ENCODE assay signal across 8 mouse cellular contexts in the genomic region with DNA sequence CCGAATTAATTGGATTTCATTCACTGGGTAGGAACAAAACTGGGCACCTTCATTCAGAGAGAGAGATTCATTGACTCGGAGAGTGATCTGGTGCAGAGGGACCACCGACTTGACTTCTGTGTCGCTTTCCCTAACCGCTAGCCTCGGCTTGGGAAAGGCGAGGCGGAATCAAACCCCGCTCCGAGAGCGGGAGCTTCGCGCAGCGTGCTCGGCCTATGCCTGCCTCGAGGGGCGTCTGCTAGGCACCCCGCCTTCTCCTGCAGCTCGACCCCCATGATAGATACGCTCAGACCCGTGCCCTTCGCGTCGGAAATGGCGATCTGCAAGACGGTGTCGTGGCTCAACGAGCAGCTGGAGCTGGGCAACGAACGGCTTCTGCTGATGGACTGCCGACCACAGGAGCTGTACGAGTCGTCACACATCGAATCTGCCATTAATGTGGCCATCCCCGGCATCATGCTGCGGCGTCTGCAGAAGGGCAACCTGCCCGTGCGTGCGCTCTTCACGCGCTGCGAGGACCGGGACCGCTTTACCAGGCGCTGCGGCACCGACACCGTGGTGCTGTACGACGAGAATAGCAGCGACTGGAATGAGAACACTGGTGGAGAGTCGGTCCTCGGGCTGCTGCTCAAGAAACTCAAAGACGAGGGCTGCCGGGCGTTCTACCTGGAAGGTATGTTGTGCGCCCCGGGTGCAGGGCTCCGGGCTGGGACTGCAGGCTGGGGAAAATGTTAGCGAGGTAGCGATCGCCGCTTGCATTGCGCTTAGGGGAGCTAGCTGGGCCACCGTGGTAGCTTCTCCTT. TPM values are rescaled to one million over a fixed set of nuclear protein-coding genes. Genes with fewer than 3 reads are reported as not detected.
DNase-seq lines count a peak whose midpoint lies in the region; ATAC-seq and TF ChIP-seq lines count a peak whose summit lies in the region.

No protein-coding gene starts in this region.

- H3K27ac ChIP-seq in neural tube, embryonic 11.5 days (ENCODE audit: low read depth, low read length) = peak overlapping the region; percentile 80
- peak overlapping the region; percentile 84 for H3K27ac ChIP-seq in bone marrow macrophage, adult 2 months (ENCODE audit: insufficient read depth, low read depth, low read length)
- H3K27ac ChIP-seq in forebrain, postnatal 0 days (ENCODE audit: low read depth, low read length) = peak overlapping the region; percentile 95
- peak overlapping the region; percentile 97 for H3K27ac ChIP-seq in liver, postnatal 0 days (ENCODE audit: low read depth)
- peak overlapping the region; percentile 86 for H3K27ac ChIP-seq in olfactory bulb, adult 2 months (ENCODE audit: insufficient read depth, low read depth, low read length)

- H3K9me3 ChIP-seq in neural tube, embryonic 11.5 days (ENCODE audit: control insufficient read depth, low read length) = no peaks in the 10 kb centered on the region
- no peaks in the 10 kb centered on the region for H3K9me3 ChIP-seq in forebrain, postnatal 0 days (ENCODE audit: low read length)
- H3K9me3 ChIP-seq in liver, postnatal 0 days (ENCODE audit: low read length) = no peaks in the 10 kb centered on the region

- TF ChIP-seq POLR2A in bone marrow macrophage, adult 2 months (IDR thresholded peaks at IDR 0.05; ENCODE audit: borderline replicate concordance, low read depth, low read length) = no peak
- no peak; the same call in 1 of the 2 replicates for TF ChIP-seq POLR2A in olfactory bulb, adult 2 months (IDR thresholded peaks at IDR 0.05; ENCODE audit: insufficient read depth, low read depth, low read length)

- peak; percentile 73 for DNase-seq in neural tube, embryonic 11.5 days (ENCODE audit: low spot score)
- no peak for DNase-seq in neural tube, embryonic 10.5 days (ENCODE audit: extremely low spot score, low spot score)
- DNase-seq in forebrain, postnatal 0 days = peak; percentile 77
- DNase-seq in kidney, adult 9 months = peak; percentile 52
- peak; percentile 42 for DNase-seq in liver, postnatal 0 days
- DNase-seq in retina, embryonic 14.5 days (ENCODE audit: low spot score) = no peak

- ATAC-seq in neural tube, embryonic 11.5 days (ENCODE audit: insufficient read depth, low FRiP score, low TSS enrichment) = peak; percentile 22
- peak; percentile 51 for ATAC-seq in forebrain, postnatal 0 days
- peak; percentile 7; the same call in 1 of the 2 replicates for ATAC-seq in liver, postnatal 0 days

- H3K4me1 ChIP-seq in neural tube, embryonic 11.5 days (ENCODE audit: control insufficient read depth, insufficient read depth, low read length) = peaks cover 32% of the 10 kb centered on the region
- H3K4me1 ChIP-seq in bone marrow macrophage, adult 2 months (ENCODE audit: control insufficient read depth, insufficient read depth, low read length) = peaks cover 19% of the 10 kb centered on the region
- H3K4me1 ChIP-seq in forebrain, postnatal 0 days (ENCODE audit: insufficient read depth) = 0 out of 2 replicates have a peak, but pooled peaks cover 6% of the 10 kb centered on the region
- peaks cover 19% of the 10 kb centered on the region for H3K4me1 ChIP-seq in liver, postnatal 0 days (ENCODE audit: insufficient read depth)
- H3K4me1 ChIP-seq in olfactory bulb, adult 2 months (ENCODE audit: control insufficient read depth, insufficient read depth, low read length) = peaks cover 23% of the 10 kb centered on the region

- H3K36me3 ChIP-seq in neural tube, embryonic 11.5 days (ENCODE audit: control insufficient read depth, insufficient read depth, low read length) = no peaks in the 10 kb centered on the region
- no peaks in the 10 kb centered on the region; the same call in 1 of the 2 replicates for H3K36me3 ChIP-seq in forebrain, postnatal 0 days (ENCODE audit: insufficient read depth)
- 0 out of 2 replicates have a peak, but pooled peaks cover 4% of the 10 kb centered on the region for H3K36me3 ChIP-seq in liver, postnatal 0 days (replicated peaks; ENCODE audit: insufficient read depth, low read length)

- peak overlapping the region; percentile 93 for H3K4me2 ChIP-seq in neural tube, embryonic 11.5 days (ENCODE audit: low read depth)
- peak overlapping the region; percentile 83 for H3K4me2 ChIP-seq in forebrain, postnatal 0 days (ENCODE audit: low read depth)
- peak overlapping the region; percentile 80 for H3K4me2 ChIP-seq in liver, postnatal 0 days (ENCODE audit: low read depth, low read length)

- peak overlapping the region; percentile 69 for H3K9ac ChIP-seq in neural tube, embryonic 11.5 days (ENCODE audit: low read length)
- H3K9ac ChIP-seq in forebrain, postnatal 0 days = peak overlapping the region; percentile 91
- H3K9ac ChIP-seq in liver, postnatal 0 days (replicated peaks) = peak overlapping the region; percentile 86

- H3K4me3 ChIP-seq in neural tube, embryonic 11.5 days (ENCODE audit: low read depth, low read length) = peak overlapping the region; percentile 52
- peak overlapping the region; percentile 82 for H3K4me3 ChIP-seq in bone marrow macrophage, adult 2 months (ENCODE audit: insufficient read depth, low read length)
- peak overlapping the region; percentile 82 for H3K4me3 ChIP-seq in forebrain, postnatal 0 days (ENCODE audit: low read depth, low read length)
- H3K4me3 ChIP-seq in liver, postnatal 0 days (ENCODE audit: low read depth, low read length) = peak overlapping the region; percentile 78
- peak overlapping the region; percentile 68 for H3K4me3 ChIP-seq in olfactory bulb, adult 2 months (ENCODE audit: insufficient read depth, low read depth, low read length)

- WGBS in neural tube, embryonic 11.5 days = under 1% methylated on average over 66 of the region's 66 CpGs
- WGBS in forebrain, postnatal 0 days = under 1% methylated on average over 66 of the region's 66 CpGs
- WGBS in liver, postnatal 0 days (ENCODE audit: insufficient replicate concordance) = under 1% methylated on average over 66 of the region's 66 CpGs
- WGBS in olfactory bulb, adult 2 months = under 1% methylated on average over 66 of the region's 66 CpGs

- TF ChIP-seq EP300 in liver, postnatal 0 days (IDR thresholded peaks at IDR 0.05; ENCODE audit: low read depth) = no peak

- no peak for TF ChIP-seq CTCF in bone marrow macrophage, adult 2 months (IDR thresholded peaks at IDR 0.05; ENCODE audit: low read depth, low read length)
- peak; percentile 8; the same call in 1 of the 2 replicates for TF ChIP-seq CTCF in forebrain, postnatal 0 days (IDR thresholded peaks at IDR 0.05; ENCODE audit: low read depth)
- TF ChIP-seq CTCF in liver, postnatal 0 days (IDR thresholded peaks at IDR 0.05; ENCODE audit: low read depth) = no peak
- no peak for TF ChIP-seq CTCF in olfactory bulb, adult 2 months (IDR thresholded peaks at IDR 0.05; ENCODE audit: insufficient read depth, low read depth, low read length)

- 0 out of 2 replicates have a peak, but pooled peaks cover 2% of the 10 kb centered on the region for H3K27me3 ChIP-seq in neural tube, embryonic 11.5 days (ENCODE audit: control insufficient read depth, insufficient read depth, low read length)
- H3K27me3 ChIP-seq in forebrain, postnatal 0 days (ENCODE audit: insufficient read depth, low read length) = no peaks in the 10 kb centered on the region
- no peaks in the 10 kb centered on the region for H3K27me3 ChIP-seq in liver, postnatal 0 days (ENCODE audit: insufficient read depth, low read length)

RNA-seq across cellular contexts. Expression of gene Dusp6, which starts 0.6 kb away (rescaled TPM):
- 57.5 and 62.0 TPM in 2 replicates for polyA plus RNA-seq in neural tube, embryonic 11.5 days (2014; fragmentation: Nextera tagmentation; extraction: Ambion mirVana)
- polyA plus RNA-seq in bone marrow macrophage, adult 2 months (2012; ENCODE audit: insufficient read depth, insufficient read length, missing spikeins) = 36.1 and 40.0 TPM in 2 replicates
- 57.5 and 58.3 TPM in 2 replicates for total RNA-seq in forebrain, postnatal 0 days (2014; rRNA removed)
- polyA plus RNA-seq in forebrain, postnatal 0 days (2015; fragmentation: Nextera tagmentation; extraction: Ambion mirVana) = 38.7 and 43.7 TPM in 2 replicates
- polyA plus RNA-seq in liver, postnatal 0 days (2015; fragmentation: Nextera tagmentation; extraction: Ambion mirVana) = 15.4 and 16.8 TPM in 2 replicates
- polyA plus RNA-seq in olfactory bulb, adult 2 months (2012; ENCODE audit: insufficient read depth, insufficient read length, low replicate concordance, missing spikeins) = not detected in 2 replicates

Comparison
In these comparisons a context has a peak if more than half of its experiments do, and no peak if none do; other contexts are left out.
1. DNase-seq: peak in neural tube, embryonic 11.5 days (single experiment), forebrain, postnatal 0 days (single experiment), kidney, adult 9 months (single experiment) and liver, postnatal 0 days (single experiment); none in neural tube, embryonic 10.5 days (single experiment) and retina, embryonic 14.5 days (single experiment).
2. Peak in every context shown above with its lines, with median percentiles within 50 percentile points of each other: ATAC-seq, H3K27ac ChIP-seq, H3K4me2 ChIP-seq, H3K4me3 ChIP-seq and H3K9ac ChIP-seq.